Mouse (Mus musculus): Measurements from ENCODE around the gene Sphkap. TPM values are rescaled to one million over a fixed set of nuclear protein-coding genes. Genes with fewer than 3 reads are reported as not detected.

Sphkap gene
- total RNA-seq, 1 experiment, result 0.04 TPM

- DNase-seq (ENCODE audit: low read depth, low spot score), result no peak
- no peaks in the 10 kb centered on the region for H3K9me3 ChIP-seq (ENCODE audit: control insufficient read depth, insufficient read depth, low read depth, low read length)
- H3K36me3 ChIP-seq (ENCODE audit: control insufficient read depth, insufficient read depth, low read length, poor library complexity, severe bottlenecking), result no peaks in the 10 kb centered on the region
- no peaks in the 10 kb centered on the region for H3K4me1 ChIP-seq (ENCODE audit: control insufficient read depth in 2 of 2, insufficient read depth in 2 of 2, low read length in 2 of 2, poor library complexity in 1 of 2)
- H3K4me3 ChIP-seq (ENCODE audit: insufficient read depth in 1 of 2, low read depth in 1 of 2, low read length in 2 of 2, poor library complexity in 1 of 2, severe bottlenecking in 1 of 2), result no peak overlapping the region
- in situ Hi-C loops (cut with MboI; ENCODE audit: low sequenced_read_pairs in 2 of 2, unreplicated experiment in 2 of 2), result no loop called here
- H3K9ac ChIP-seq (ENCODE audit: insufficient read depth, low read depth, low read length, poor library complexity, severe bottlenecking), result no peak overlapping the region
- TF ChIP-seq CHD2 (IDR thresholded peaks at IDR 0.05; ENCODE audit: low read depth, low read length) (no peak), ZNF384 (IDR thresholded peaks at IDR 0.05; ENCODE audit: low read depth, low read length) (no peak), ZC3H11A (IDR thresholded peaks at IDR 0.05; ENCODE audit: borderline replicate concordance, low read depth, low read length) (no peak)
- no peak overlapping the region for H3K27ac ChIP-seq (ENCODE audit: insufficient read depth, low read depth, low read length, poor library complexity, severe bottlenecking)
These were observed 198.0 kb downstream of the Sphkap start for GRCm38 (mm10) chr1:83209981-83210380.

Other genes with a start within 250 kb of the Sphkap start
- not detected in 2 replicates for gene Daw1, start 248.4 kb downstream of the Sphkap start, total RNA-seq (2012; rRNA removed)

Data from ES-E14 (cell line).